Mouse (Mus musculus) Muller cell, postnatal 12 days (primary cell): ENCODE results near the gene Vma21.

ENCODE experiments used
- DNase-seq: peaks from one replicate; pipeline ENCODE4 v3.0.0-alpha.2; 2015; ENCODE audit errors: inconsistent ontology term

Vma21 gene

DNA sequence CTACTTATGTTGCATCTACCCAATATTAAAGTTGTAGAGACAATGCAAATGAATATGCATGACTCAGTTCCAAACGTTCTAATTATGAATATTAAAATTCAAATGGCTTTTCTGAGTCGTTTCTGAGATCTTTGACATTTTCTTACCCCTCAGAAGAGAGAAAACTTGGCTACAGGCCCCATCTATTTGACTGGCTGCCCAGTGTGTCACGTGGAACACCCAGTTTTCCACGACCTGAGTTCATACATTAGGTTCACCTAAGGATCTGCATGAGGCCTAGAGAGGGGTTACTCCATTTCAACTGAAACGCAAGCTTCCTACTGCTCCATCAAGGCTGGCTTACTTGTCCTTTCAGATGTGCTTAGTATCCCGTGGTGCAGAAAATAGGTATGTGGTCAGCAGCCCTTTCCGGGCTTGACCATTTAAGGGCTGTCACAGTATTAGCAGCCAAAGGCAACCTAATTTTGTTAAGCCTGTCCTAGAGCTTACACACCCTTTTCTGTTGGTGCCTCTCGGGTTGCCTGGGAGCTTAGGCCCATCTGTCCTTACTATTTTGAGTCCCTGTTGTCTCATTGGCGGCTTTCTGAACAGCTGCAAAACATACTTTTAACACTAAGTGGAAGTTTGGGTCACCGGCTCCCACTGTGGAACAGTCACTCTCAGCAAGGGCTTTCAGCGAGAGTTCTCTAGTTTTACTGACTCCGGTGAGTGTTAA lies at the start of gene Vma21:
Gene Vma21, plus strand, starts transcription at position 294 of the 715 bp plus-strand sequence.
- no peak for DNase-seq

DNA sequence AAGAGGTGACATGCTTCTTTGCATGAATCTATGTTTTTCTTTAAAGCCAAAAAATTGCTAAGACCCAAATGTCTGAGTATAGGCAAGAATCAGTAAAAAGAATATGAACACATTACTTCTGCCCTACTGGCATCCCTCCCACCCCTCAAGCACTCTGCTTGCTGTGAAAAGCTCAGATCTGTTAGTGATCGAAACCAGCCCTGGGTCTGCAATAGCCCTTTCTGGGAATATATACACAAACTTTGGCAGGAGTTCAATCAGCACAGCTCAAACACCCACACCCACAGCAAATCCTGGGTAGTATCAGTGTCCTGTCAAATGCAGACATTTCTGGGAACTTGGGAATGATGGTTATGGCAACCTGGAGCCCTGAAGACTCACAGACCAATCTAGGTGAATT lies 47.8 kb upstream of the Vma21 start:
- DNase-seq = no peak

DNA sequence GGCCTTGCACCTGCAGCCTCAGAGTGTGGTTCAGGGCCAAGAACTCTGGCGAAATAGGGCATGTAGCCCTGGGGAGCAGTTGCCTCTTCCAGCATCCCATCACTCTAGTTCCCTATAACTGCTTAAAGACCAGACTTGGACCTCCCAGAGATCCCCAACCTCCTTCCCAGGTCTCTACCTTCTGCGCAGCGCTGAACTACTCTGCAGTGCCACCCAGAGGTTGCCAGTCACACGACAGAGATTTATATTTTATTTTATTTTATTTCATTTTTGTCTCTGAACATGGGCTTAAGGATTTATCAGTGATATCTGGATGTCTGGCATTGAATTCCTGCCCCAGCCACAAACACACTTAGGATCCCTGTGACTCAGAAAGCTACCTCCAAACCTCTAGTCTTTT lies 24.6 kb upstream of the Vma21 start:
- no peak for DNase-seq

DNA sequence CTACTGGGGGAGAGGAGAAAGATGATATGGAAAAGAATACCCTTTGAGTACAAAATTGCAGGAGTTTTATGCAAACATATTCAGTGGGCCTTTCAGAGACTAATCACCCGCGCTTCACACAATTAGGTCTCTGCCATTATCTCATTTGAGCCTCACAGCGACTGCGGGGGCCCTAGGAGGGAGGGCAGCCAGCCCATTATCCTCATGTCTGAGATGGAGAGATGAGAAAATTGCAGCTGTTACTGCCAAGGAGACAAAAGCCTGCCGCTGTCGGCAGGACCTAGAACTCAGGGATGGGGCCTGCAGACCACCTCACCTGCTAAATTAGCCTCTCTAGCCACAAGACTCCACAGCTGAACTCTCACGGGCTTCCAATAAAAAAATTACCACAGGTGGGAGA lies 18.0 kb upstream of the Vma21 start:
- DNase-seq = no peak

DNA sequence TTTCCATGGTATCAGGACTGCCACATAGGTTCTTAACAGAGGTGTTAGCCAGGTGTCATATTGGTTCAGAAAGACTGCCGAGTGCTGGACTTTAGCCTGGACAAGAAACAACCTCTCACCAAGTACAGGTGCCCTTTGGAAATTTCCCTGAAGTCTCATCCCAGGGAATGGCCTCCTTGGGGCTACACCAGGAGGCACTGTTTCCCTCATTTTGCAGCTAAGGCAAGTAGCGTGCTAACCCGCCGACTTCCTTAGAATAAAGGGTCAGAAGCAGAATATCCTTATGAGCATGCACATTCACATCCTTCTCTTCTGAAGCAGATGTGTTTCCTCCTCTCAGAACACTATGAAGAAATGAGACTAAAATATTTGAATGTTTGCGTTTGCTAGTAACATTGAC lies 16.8 kb upstream of the Vma21 start:
- no peak for DNase-seq

DNA sequence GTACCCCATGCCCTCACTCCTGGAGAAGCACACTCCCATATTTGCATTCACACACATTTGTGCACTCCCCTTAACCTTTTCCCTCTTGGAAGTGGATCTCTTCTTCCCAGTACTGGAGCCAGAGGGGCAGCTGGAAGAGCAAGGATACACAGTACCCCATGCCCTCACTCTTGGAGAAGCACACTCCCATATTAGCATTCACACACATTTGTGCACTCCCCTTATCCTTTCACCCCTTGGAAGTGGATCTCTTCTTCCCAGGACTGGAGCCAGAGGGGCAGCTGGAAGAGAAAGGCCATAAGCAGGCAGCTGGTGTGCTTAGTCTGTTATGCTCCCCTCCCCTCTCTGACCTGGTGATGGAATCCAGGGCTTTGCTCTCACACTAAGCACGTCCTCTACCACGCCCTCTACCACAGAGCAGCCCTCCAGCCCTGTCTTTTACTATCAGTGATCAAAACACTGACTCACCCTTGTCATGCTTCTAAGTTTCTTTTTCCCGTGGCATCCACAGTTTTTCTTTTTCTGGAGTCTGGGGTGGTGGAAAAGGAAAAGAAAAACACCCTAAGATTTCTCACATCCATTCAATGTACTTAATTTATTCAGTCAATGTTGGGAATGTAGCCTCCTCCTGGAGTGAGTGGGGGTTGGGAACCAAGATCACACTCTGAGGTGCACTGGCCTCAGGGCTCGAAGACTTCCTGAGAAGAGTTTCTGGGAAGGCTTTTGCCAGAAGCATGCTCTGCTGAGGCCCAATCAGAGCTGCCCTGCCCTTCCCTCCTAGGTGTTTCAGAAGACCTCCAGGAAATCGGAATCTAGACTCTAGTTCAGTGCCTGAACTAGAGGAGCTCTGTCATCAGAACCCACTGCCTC lies 3.5 kb upstream of the Vma21 start:
- peak; percentile 0 for DNase-seq

DNA sequence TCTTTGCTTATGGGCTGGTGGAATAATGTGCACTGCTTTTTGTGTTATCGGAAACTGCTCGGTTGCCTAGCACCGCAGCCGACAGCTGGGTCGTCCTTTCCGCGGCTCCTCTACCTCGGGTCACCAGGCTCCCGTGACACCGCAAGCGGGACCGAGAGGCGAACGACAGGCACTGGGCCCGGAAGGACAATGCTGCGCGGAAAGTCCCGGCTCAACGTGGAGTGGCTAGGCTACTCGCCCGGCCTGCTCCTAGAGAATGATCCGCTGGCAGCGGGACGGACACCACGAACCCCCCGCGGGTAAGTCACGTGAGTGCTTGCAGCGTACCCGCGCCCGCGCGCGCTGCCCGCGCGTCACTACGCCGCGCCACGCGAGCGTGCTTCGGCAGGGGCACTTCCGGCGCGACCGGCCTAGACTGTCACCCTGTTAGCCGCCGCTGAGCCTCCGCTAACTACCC lies 705 bp downstream of the Vma21 start:
- DNase-seq = peak; percentile 91

DNA sequence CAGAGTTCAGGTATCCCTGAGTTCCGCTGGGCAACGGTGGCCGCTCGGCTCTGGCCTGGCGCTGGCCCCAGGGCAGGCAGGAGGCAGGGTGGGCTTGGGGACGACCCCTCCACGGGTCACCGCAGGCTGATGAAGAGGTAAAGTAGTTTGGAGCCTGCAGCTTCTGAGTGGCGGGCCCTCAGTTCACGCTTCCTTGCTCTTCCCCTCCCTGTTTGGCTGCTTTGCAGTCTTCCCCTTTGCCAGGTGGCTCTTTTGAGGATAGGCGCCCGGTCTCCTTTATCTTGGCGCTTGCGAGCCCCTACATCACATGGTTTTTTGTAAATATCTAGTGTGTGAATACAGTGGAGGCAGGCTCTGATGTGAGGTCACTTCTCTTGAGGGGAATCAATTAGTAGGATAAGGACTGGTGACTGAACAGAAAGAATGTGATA lies 1.2 kb downstream of the Vma21 start:
- DNase-seq = peak; percentile 40

DNA sequence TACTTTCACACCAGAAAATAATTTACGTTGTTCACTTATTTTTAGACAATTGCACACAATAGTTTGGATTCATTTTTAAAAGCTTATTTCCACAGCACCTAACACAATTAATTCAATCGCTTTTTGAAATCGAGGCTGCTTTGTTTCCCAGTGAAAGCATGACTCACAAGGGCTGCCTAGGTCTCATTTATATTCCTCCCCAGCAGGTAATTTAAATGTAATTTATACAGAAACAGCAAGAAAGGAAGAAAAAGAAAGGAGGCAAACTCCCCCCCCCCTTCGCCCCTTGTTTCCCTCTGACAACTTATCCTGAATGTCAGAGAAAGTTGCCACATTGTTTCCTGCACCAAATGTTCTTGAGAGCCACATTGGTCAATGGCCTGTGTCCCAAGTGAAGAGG lies 23.2 kb downstream of the Vma21 start:
- no peak for DNase-seq

DNA sequence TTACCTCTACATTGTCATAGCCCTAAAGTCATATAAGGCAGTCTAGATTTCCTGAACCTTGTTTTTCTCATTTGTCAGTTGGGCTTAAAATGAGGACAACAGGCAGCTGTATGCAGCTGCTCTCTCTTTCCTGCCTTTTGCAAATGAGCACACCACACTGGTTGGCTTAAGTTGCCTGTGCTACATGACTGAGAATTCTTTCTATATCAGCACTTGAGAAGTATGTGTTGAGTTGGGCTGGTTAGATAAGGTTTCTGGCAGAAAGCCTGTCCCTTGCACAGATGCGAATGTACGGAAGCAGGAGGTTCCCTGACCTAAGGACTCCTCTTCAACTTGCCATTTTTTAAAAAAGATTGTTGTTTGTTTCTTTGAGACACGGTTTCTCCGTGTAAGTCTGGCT lies 31.0 kb downstream of the Vma21 start:
- no peak for DNase-seq

DNA sequence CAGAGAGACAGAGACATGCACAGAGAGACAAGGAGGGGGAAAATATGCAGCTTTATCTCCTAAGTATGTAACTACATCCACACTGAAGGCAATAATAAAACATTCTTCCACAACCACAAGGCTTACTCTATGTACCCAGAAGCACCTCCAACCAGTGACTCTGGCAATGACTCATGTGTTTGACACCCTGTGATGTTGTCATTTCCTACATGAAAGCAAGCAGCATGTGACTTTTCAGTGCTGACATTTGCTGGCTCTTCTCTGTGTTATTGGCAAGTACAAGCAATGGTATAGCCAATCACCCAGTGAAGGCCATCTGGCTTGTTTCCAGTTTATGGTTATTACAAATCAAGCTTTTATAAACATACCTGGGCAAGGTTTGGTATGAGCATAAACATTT lies 38.1 kb downstream of the Vma21 start:
- DNase-seq = no peak
